Mouse (Mus musculus) brain, embryonic 14.5 days (tissue): ENCODE measurements at regions not wholly inside any gene's neighbourhood (a gene's known extent, or its start where the extent isn't known, plus 50 kb on each side); places are given as distances from the start of the nearest gene placed in this dataset.

Source experiments
- CTCF ChIP-seq: fragments of 200-500 bp; IDR thresholded peaks from 2 replicates; pipeline ENCODE4 v1.5.1; 2012; ENCODE audit warnings: inconsistent platforms, mild to moderate bottlenecking, moderate library complexity, borderline replicate concordance; ENCODE audit not compliant: insufficient read depth, insufficient read length; ENCODE audit errors: extremely low read depth
- POLR2A ChIP-seq: fragments of 200-500 bp; IDR thresholded peaks from 2 replicates; pipeline ENCODE4 v1.6.1; 2012; ENCODE audit warnings: mild to moderate bottlenecking, inconsistent platforms, borderline replicate concordance; ENCODE audit not compliant: poor library complexity, insufficient read depth, insufficient read length, severe bottlenecking; ENCODE audit errors: extremely low read depth

DNA sequence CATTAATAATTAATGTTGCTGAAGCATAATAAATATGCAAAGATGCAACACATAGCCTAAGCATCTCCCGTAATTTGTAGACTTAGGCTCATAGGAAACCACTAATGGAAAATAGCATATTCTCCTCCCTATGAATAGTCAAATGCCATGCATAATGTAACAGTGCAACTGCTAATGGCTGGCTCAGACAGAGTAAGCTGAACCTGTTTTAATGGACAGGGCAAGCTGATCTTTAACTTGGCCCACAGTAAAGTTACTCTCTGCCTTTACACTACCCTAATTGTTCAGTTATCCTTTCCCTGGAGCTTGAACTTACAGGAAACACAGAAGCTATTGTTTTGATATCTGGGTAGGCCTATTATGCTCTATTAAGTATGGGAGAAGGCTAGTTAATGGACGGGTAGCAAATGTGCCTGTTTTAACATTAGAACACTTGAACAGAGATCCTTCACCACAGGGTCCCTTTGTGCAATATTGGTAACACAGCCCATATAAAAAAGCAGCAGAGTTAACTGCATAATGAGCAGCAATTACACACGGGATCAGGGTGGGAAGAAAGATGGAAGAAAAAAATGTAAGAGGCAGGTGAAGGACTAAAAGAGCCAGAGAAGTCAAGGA, 585.2 kb downstream of the Slc16a7 start:
- TF ChIP-seq CTCF, result no peak
- TF ChIP-seq POLR2A, result no peak
